Mouse (Mus musculus) C2C12 (cell line): Measurements from ENCODE around the gene Itgb3. TPM values are rescaled to one million over a fixed set of nuclear protein-coding genes. Genes with fewer than 3 reads are reported as not detected.

Experiments used
- H3K27me3 ChIP-seq: one replicate; pipeline ENCODE4 v1.6.1; 2011; ENCODE audit not compliant: control insufficient read depth, insufficient read depth, insufficient read length
- H3K36me3 ChIP-seq: one replicate; pipeline ENCODE4 v1.6.1; 2011; ENCODE audit not compliant: control insufficient read depth, insufficient read depth
- H3K4me3 ChIP-seq: one replicate; pipeline ENCODE4 v1.5.1; 2011; ENCODE audit warnings: mild to moderate bottlenecking, control low read depth; ENCODE audit not compliant: poor library complexity, insufficient read depth, severe bottlenecking
- H3K79me2 ChIP-seq: one replicate; pipeline ENCODE4 v1.6.1; 2011; ENCODE audit not compliant: control insufficient read depth, insufficient read depth
- H3K79me3 ChIP-seq: one replicate; pipeline ENCODE4 v1.6.1; 2011; ENCODE audit warnings: low read depth, control low read depth
- H3ac ChIP-seq: one replicate; pipeline ENCODE3; 2011; ENCODE audit warnings: low read depth; ENCODE audit not compliant: control insufficient read depth, insufficient read length
- CEBPB ChIP-seq: IDR thresholded peaks from one replicate; pipeline ENCODE4 v1.6.1; 2011; ENCODE audit warnings: low read depth, mild to moderate bottlenecking, control low read depth, moderate library complexity
- CTCF ChIP-seq: IDR thresholded peaks from one replicate; pipeline ENCODE4 v1.5.1; 2011; ENCODE audit not compliant: control insufficient read depth, insufficient read depth, insufficient read length
- FOSL1 ChIP-seq: IDR thresholded peaks from one replicate; pipeline ENCODE4 v1.8.0; 2011; ENCODE audit warnings: mild to moderate bottlenecking, low read length; ENCODE audit not compliant: poor library complexity, insufficient read depth, severe bottlenecking
- MAX ChIP-seq: IDR thresholded peaks from one replicate; pipeline ENCODE4 v1.6.1; 2011; ENCODE audit warnings: mild to moderate bottlenecking, control low read depth
- MYOD1 ChIP-seq: IDR thresholded peaks from one replicate; pipeline ENCODE4 v1.6.1; 2011; ENCODE audit warnings: low read depth; ENCODE audit not compliant: control insufficient read depth, insufficient read length
- MYOG ChIP-seq: IDR thresholded peaks from one replicate; pipeline ENCODE4 v1.6.1; 2011; ENCODE audit not compliant: control insufficient read depth, insufficient read length; ENCODE audit errors: extremely low read depth
- USF1 ChIP-seq: IDR thresholded peaks from one replicate; pipeline ENCODE4 v1.6.1; 2011; ENCODE audit warnings: low read depth, mild to moderate bottlenecking, control low read depth, moderate library complexity
- polyA plus RNA-seq: library from polyadenylated mRNA; unstranded; fragments of >200 nt; fragmentation: generic; extraction: Trizol; gene quantifications from one replicate; pipeline ENCODE4 v1.2.1, GENCODE M21; 2012; ENCODE audit warnings: missing spikeins

Gene Itgb3
- polyA plus RNA-seq, 1 experiment: 15.0 TPM

DNA sequence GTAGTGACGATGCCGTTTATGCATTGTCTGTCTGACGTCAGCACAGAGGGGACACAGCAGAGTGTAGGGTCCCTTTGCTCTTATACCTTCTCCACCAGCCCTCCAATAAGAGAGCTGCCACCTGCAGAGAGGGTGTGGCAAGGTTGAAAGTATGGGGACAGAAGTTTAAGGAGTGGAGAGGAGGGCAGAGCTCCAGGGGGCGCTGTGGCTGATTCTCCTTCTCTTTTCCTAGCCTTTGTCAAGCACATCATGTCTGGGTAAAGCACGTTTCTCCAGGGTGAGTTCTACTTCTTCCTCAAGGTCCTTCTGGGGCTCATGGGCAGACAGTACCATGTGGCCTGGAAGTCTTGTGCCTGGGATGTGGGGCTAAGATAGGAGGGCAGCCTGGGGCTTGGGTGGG is 22.3 kb upstream of the Itgb3 start:
- Histone ChIP-seq H3K36me3 (no peaks in the 10 kb centered on the region), H3ac (no peak overlapping the region), H3K4me3 (no peak overlapping the region), H3K79me2 (no peaks in the 10 kb centered on the region), H3K79me3 (no peaks in the 10 kb centered on the region), H3K27me3 (no peaks in the 10 kb centered on the region)
- TF ChIP-seq FOSL1 (no peak), USF1 (no peak), MAX (no peak), MYOG (no peak), CTCF (no peak), MYOD1 (no peak), CEBPB (no peak)

GRCm38 (mm10) chr11:104587904-104588303 is 19.9 kb upstream of the Itgb3 start:
- no peaks in the 10 kb centered on the region for H3K79me3 ChIP-seq
- H3K79me2 ChIP-seq: no peaks in the 10 kb centered on the region
- H3K4me3 ChIP-seq: no peak overlapping the region
- TF ChIP-seq FOSL1 (no peak), CEBPB (no peak), USF1 (no peak), MYOG (no peak), MYOD1 (no peak), MAX (no peak), CTCF (no peak)
- H3K27me3 ChIP-seq: no peaks in the 10 kb centered on the region
- no peak overlapping the region for H3ac ChIP-seq
- no peaks in the 10 kb centered on the region for H3K36me3 ChIP-seq

DNA sequence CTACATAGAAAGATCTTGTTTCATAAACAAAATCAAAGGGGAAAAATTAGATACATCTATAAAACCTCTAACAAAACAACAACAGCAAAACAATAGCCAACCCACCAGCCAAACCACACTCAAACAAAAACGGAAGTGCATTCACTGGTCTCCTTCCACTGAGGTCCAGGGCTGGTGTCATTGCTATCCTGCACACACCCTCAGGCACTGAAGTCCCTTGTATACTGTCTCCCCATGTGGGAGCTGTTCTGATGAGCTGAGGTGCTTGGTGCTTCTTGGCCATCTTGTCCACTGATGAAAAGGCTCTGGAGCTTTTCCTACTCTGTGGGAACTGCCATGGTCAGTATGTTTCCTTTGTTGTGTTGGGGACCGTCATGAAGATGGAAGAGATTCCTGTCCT is 19.3 kb upstream of the Itgb3 start:
- Histone ChIP-seq H3K4me3 (no peak overlapping the region), H3K79me3 (no peaks in the 10 kb centered on the region), H3ac (no peak overlapping the region), H3K79me2 (no peaks in the 10 kb centered on the region), H3K36me3 (no peaks in the 10 kb centered on the region), H3K27me3 (no peaks in the 10 kb centered on the region)
- TF ChIP-seq CTCF (no peak), MAX (no peak), MYOD1 (no peak), MYOG (no peak), FOSL1 (no peak), CEBPB (no peak), USF1 (no peak)

DNA sequence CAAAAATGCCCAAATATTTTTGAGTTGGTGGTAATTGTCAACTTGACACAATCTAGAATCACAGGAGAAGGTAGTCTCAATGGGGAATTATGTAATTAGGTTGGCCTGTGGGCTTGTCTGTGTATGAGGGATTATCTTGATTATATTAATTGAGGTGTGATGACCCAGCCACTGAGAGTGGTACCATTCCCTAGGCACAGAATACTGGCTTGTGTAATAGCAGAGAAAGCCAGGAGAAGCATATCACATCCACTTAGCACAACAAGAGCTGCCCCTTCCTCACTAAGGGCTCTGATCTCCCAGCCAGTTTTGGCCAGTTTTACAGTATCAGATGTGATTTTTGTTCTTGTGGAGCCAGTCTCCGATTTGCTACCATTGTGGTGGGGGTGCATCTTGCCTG is 18.2 kb upstream of the Itgb3 start:
- no peaks in the 10 kb centered on the region for H3K79me3 ChIP-seq
- TF ChIP-seq CTCF: no peak
- TF ChIP-seq MYOG: no peak
- no peak for TF ChIP-seq CEBPB
- no peak for TF ChIP-seq USF1
- no peak for TF ChIP-seq FOSL1
- TF ChIP-seq MYOD1: no peak
- TF ChIP-seq MAX: no peak
- no peak overlapping the region for H3ac ChIP-seq
- H3K36me3 ChIP-seq: no peaks in the 10 kb centered on the region
- no peaks in the 10 kb centered on the region for H3K79me2 ChIP-seq
- no peaks in the 10 kb centered on the region for H3K27me3 ChIP-seq
- H3K4me3 ChIP-seq: no peak overlapping the region

DNA sequence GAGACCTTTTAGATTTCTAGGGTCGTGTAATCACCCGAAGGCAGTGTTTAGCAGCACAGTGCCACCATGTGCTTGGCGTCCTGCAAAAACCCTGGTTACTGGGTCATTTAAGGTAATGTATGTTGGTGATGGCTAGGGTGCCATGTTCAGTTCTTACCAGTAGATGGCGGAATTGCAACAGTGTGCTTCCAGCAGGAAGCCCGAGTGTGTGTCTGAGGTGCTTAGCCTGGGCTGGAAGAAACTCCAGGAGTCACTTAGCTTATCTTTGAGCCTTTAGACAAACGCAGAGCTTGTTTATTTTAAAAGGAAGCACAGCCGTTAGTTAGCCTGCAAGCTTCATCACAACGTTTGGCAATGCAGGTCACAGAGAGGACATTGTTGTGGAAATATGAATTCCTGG is 17.7 kb upstream of the Itgb3 start:
- no peak overlapping the region for H3ac ChIP-seq
- no peaks in the 10 kb centered on the region for H3K27me3 ChIP-seq
- no peak overlapping the region for H3K4me3 ChIP-seq
- H3K79me2 ChIP-seq: no peaks in the 10 kb centered on the region
- H3K36me3 ChIP-seq: no peaks in the 10 kb centered on the region
- TF ChIP-seq FOSL1: no peak
- TF ChIP-seq MYOD1: no peak
- TF ChIP-seq CTCF: peak; percentile 69
- TF ChIP-seq CEBPB: no peak
- H3K79me3 ChIP-seq: no peaks in the 10 kb centered on the region

- no peak for TF ChIP-seq FOSL1
- no peak for TF ChIP-seq CEBPB
- no peak for TF ChIP-seq USF1
- TF ChIP-seq MYOG: no peak
- TF ChIP-seq CTCF: no peak
- no peak for TF ChIP-seq MYOD1
- TF ChIP-seq MAX: no peak
- Histone ChIP-seq H3ac (no peak overlapping the region), H3K27me3 (no peaks in the 10 kb centered on the region), H3K36me3 (no peaks in the 10 kb centered on the region), H3K79me3 (no peaks in the 10 kb centered on the region), H3K79me2 (no peaks in the 10 kb centered on the region), H3K4me3 (no peak overlapping the region)
Observed at GRCm38 (mm10) chr11:104592066-104592835, 15.5 kb upstream of the Itgb3 start.
